Mouse (Mus musculus): ENCODE results near the gene Tbc1d1.

Tbc1d1 gene
- long read RNA-seq, experiment 1, full-length matches to known transcripts = 2 of 4 reads
- long read RNA-seq, experiment 1, partial matches to known transcripts = 0 of 4 reads
- long read RNA-seq, experiment 1, other reads (novel, unspliced or antisense) = 2 of 4 reads
- long read RNA-seq, experiment 2, full-length matches to known transcripts = 4 of 13 reads
- long read RNA-seq, experiment 2, partial matches to known transcripts = 8 of 13 reads
- long read RNA-seq, experiment 2, other reads (novel, unspliced or antisense) = 1 of 13 reads

DNA sequence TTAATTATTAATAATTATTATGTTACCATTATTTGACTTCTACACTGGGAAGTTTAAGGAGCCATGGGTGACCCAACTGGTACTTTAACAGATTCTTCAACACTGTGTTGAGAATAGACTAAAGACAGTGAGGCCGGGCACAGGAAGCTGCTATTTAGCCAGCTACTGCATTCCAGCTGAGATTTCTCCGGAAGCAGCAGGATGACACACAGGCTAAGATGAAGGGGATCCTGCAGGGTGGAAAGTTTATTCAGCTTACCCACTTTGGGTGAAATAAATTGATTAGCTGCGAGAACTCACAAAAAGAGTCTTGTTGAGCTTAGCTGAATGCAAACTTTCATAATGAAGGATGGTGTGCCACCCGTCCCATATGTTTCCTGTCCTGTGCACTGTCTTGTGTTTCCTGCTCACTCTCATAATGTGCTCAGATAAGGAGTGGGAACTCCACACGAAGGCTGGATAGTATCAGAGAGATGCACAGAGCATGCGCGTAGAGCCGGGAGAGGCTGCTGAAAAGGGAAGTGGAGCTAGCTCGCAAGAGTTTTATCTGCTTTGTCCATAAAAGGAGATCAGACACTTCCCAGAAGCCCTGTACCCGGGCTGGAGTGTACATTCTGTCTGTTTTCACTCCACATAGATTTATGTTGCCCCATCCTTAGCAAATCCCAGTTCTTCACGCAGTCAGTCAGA lies at the start of gene Tbc1d1:
Gene Tbc1d1 (plus strand): TSS at position 445 of the 690 bp plus-strand sequence.
- intact Hi-C loops (cut with DNase I) = no loop called here

DNA sequence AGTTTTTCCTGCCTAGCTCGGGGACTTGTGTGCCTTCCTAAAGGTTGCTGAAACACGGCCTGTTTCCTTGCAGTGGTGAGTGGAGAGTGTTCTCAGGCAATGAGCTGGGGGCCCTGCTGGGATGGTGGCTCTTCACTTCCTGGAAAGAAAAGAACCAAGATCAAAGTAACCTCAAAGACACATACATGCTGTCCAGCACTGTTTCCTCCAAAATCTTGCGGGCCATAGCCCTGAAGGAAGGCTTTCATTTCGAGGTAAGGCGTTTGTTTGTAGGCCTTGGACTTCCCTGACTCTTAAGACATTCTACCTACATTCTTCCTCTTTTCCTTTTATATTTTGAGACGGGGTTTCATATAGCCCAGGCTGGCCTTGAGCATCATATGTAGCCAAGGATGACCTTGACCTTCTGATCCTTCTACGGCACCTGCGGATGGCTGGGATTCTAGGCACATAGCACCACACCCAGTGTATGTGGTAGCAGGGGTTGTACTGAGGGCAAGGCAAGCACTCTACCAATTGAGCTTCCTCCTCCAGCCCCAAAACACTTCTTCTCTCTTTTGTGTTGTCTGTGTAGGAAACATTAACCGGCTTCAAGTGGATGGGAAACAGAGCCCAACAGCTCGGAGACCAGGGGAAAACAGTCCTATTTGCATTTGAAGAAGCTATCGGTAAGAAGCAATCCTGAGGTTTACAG lies 48.4 kb upstream of the Tbc1d1 start:
- intact Hi-C loops (cut with DNase I) = no loop called here

DNA sequence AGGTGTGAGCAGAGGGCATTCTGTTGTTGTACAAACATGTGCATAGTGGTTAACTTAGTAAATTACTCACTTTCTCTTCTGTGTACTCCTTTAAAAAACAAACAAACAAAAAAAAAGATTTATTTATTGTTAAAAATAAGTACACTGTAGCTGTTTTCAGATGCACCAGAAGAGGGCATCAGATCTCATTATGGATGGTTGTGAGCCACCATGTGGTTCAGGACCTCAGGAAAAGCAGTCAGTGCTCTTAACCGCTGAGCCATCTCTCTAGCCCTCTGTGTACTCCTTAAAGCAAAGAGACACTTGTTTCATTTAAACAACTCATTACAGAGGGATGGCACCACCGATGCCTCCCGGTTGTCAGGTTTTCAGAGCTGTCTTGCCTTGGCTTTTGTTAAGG lies 46.9 kb upstream of the Tbc1d1 start:
- intact Hi-C loops (cut with DNase I) = no loop called here

DNA sequence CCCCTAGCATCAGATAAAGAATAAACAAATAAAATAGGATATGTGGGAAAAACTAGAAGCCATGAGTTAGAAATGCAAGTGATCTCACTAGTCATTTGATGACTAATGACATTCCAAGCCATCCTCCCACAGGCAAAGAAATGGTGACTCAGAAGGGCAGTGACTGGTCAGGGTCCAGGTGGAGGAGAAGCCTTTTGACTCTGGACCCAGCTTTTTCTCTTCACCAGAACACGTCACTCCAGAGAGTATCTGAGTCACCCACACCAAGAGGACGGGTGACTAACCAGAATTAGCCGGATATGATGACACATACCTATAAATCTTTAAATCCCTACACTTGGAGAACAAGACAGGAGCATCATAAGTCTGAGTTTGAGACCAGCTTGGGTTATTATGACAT lies 43.7 kb upstream of the Tbc1d1 start:
- intact Hi-C loops (cut with DNase I) = no loop called here

DNA sequence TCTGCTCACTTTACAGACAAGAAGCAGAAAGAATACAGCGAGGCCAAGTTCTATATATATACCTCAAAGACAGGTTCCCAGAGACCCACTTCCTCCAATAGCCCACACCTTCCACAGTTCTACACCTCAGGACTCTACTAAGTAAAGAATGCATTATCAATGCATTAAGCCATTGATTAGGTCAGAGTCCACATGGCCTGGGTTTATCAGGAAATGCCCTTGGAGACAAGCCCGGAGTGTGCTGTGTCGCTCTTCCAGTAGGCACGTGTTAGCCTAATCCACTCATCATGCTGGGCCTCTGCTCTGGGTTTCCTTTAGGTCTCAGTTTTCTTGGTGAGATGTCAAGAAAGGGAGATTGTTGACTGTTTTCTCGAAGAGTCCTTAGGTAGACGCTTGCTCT lies 41.9 kb upstream of the Tbc1d1 start:
- intact Hi-C loops (cut with DNase I) = no loop called here

- intact Hi-C loops (cut with DNase I) = no loop called here
Measured at GRCm38 (mm10) chr5:64117191-64117590, 38.9 kb upstream of the Tbc1d1 start.

DNA sequence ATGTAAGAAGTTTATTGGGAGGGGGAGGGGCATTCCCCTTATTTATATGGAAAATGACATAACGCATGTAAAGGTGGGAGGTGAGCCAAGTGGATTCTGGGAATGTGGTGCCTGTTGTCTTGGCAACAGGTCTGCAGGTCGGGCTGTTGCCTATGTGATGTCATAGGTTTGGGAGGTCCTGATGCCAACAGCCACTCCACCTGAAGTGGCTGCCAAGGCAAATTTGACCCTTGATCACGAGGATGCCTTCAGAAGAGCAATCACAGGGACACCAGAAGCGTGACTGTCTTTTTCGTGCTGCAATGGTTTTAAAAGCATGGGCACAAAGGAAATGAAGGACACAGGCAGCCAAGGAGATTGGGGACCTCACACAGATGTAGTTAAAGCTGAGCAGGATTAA lies 30.3 kb upstream of the Tbc1d1 start:
- intact Hi-C loops (cut with DNase I) = no loop called here

- intact Hi-C loops (cut with DNase I) = loop anchor here (10.0 kb wide), 1 partner anchor 143 kb away; no protein-coding TSS in a partner anchor
Measured at GRCm38 (mm10) chr5:64131550-64131949, 24.6 kb upstream of the Tbc1d1 start.

- intact Hi-C loops (cut with DNase I) = loop anchor here (10.0 kb wide), 1 partner anchor 141 kb away; no protein-coding TSS in a partner anchor
Measured at GRCm38 (mm10) chr5:64133901-64134300, 22.2 kb upstream of the Tbc1d1 start.

- intact Hi-C loops (cut with DNase I) = loop anchor here (10.0 kb wide), 1 partner anchor 138 kb away; no protein-coding TSS in a partner anchor
Measured at GRCm38 (mm10) chr5:64136325-64136724, 19.8 kb upstream of the Tbc1d1 start.

DNA sequence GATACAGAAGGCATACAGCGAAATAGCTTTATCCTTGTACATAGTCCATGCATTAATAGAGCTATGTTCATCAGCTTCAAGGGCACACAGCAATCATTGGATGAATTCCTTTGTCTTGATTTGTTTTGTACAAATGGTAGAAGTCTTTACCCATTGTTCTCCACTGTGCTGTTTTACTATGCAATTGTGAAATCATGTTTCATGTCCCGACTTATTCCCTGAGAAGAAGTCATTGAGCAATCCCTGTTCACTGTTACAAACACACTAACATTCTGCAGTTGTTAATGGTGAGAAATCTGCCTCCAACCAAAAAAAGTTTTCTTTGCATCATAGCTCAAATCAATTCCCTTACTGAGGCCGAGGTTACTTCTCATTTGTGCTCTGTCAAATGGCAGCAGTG lies 15.9 kb upstream of the Tbc1d1 start:
- intact Hi-C loops (cut with DNase I) = no loop called here

DNA sequence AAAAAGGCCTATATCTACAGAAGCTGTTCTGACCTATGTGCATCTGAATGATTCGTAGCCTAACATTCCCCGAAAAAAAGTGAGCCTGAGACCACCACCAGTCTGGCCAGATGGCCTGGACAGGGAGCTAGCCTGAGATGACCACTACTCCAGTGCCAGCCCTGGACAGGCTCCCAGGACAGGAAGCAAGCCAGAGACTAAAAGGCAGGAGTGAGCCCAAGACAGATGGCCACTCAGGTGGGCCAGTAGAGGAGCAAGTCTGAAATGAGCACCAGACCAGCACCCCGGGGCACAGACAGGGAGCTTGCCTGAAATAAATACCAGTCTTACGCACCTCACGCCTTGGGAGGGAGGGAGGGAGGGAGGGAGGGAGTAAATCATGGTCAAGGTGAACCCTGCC lies 11.8 kb upstream of the Tbc1d1 start:
- intact Hi-C loops (cut with DNase I) = no loop called here

DNA sequence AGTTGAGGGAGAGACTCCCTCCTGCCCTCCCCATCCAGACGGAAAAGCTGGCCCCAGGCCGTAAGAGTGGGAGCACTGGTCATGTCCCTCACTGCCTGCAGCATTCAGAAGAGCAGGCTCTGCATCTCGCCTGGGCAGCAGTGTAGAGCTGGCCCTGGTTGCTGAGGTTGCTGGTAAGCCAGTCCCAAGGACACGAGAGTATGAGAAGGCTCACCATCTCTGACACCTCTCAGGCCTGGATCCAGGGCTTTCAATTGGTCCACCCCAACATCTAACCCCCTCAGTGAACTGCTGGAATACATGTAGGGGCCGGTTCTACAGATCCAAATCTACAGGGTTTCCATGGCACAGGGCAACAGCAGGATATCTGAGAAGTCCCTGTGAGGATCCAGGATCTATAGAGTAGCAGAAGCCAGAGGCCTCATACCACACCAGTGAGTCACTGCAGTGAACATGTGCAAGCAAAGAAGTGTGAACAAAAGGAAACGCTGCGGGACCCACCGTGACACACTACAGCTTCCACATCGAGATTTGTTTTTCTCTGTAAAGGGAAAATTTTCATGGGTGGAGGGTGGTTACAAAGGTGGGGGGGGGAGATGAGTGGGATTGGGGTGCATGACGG lies 9.6 kb upstream of the Tbc1d1 start:
- intact Hi-C loops (cut with DNase I) = no loop called here

DNA sequence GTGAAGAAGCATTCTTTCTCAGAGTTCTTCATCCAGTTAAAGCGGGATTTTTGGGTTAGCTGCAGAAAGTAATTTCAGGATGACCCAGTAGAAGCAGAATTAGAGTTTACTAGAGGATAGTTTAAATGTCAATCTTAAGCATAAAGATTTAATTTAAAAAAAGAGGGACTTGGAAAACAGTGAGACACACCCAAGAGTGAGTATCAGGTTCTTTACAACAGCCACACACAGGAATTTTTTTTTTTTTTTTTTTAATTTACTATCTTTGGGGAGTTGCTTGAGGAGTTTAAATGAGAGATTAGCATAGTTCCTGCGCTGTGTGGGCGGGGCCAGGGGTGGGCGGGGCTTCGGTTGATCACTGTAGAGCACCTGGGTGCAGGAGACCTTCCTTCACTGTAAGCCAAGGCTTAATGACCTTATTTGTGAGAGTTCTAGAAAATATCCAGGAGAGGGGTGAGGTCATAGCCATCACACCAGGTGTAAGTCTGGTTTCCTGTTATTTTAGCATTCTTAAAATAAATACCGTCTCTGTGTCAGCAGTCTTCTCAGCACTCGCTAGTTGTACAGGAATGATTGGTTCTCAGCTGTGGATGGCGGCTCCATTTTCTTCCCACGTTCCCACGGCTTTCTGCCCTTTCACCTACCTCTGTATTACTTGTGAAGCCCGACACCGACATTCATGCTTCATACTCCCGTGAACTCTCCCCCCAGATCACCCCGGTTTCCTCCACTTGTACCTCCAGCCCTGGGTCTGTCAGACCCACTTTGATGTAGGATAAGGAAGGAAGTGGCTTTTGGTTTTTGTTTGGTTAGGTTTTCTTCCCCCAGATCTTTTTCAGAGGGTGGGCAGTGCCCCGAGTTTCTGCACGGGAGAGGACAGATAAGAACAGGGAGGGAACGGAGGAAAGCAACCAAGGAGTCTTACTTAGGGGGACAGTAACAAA lies 6.6 kb upstream of the Tbc1d1 start:
- intact Hi-C loops (cut with DNase I) = no loop called here

DNA sequence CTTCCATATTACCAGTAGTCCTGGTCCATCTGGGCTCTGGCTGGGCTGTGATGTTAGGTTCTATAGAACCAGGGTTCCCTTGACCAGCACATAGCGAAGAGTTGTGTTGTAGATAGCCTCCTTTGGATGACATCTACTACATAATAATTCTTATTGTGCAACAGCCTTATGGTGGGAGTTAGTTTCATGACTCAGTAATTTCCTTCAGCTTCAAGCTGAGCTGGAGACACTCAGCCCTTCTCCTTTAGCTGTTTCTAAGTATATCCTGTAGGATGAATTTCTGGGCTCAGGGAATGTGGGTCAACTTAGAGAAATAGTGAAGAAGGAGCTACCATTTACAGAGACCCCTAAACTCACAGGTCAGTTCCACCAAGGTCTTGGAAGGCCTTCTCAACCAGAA lies 2.8 kb upstream of the Tbc1d1 start:
- intact Hi-C loops (cut with DNase I) = no loop called here

DNA sequence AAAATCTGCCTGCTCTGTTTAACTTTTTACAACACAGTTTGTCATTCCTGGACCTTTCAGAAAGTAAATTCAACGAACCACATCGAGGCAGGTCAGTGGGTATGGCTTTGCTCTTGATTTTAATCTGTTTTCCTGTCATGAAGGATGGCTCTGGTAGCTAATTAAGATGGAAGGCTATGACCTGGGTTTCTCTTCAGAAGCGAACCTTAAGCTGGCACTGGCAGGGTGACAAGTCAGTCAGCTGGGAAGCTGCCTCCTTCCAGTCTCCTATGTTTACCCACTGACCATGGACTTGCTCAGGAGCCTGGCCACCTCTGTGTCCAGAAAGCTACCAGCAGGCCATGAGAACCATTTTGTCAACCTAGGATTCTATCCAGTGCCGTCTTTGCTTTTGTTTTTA lies 474 bp downstream of the Tbc1d1 start:
- intact Hi-C loops (cut with DNase I) = no loop called here

DNA sequence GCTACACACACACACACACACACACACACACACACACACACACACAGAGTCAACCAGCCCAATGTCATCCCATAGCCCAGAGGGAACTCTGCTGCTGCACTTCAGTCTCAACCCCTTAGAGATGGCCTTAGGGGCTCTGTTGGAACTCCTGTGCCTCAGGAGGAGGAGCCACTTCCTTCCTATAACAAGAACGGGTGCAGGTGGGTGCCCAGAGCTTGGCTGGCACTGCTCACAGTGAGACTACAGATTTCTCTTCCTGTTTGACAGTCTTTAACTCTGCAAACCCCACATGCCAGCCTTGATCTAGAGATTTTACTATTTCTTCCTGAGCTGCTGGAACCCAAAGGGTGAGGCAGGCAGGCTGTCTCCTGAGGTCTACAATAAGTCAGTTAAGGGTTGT lies 1.8 kb downstream of the Tbc1d1 start:
- intact Hi-C loops (cut with DNase I) = no loop called here

DNA sequence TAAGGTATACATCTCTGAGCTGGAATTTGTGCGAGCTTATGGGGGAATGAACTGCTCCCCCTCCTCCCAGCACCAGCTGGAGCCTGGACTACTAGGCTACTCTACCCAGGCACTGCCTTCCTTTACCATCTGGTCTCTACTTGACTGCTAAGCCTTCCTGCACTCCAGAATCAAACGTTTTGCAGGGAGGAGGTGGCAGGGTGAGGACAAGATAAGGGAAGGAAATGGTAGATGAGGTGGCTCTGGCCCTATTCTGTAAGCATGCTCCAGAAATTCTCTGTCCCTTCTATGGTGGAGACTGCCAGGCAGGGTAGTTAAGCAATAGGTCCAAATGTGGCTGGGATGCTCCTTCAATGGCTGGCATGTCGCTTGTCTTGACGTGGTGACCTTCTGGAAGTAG lies 2.4 kb downstream of the Tbc1d1 start:
- intact Hi-C loops (cut with DNase I) = no loop called here

GRCm38 (mm10) chr5:64159065-64159780 lies 3.1 kb downstream of the Tbc1d1 start:
- intact Hi-C loops (cut with DNase I) = no loop called here
